Mouse (Mus musculus): Measurements from ENCODE around the gene Zfp207. TPM values are rescaled to one million over a fixed set of nuclear protein-coding genes. Genes with fewer than 3 reads are reported as not detected.

The Zfp207 gene
- polyA plus RNA-seq, 1 experiment from 2014 or later, result 143 TPM

DNA sequence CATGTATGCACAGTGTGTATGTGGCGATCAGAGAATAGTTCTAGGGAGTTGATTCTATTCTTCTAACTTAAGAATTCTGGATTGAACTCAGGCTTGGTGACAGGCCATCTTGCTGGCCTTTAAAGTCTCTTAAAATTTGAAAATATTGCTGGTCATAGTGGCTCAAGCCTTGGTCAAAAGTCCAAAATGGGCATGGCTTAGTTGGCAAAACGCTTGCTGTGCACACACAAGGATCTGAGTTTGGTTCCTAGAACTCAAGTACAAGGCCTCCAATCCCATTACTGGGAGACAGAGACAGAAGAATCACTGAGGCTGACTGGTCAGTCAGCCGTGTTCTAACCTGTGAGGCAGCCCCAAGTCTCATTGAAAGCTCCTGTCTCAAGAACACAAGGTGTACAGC lies 63.8 kb downstream of the Zfp207 start:
- H3K27me3 ChIP-seq (replicated peaks), result no peaks in the 10 kb centered on the region
- H3K9me3 ChIP-seq (replicated peaks), result no peaks in the 10 kb centered on the region
- no peak overlapping the region for H3K4me2 ChIP-seq
- H3K4me3 ChIP-seq, result no peak overlapping the region
- 90% methylated on average over 3 of the region's 3 CpGs for WGBS (ENCODE audit: insufficient replicate concordance)
- peaks cover 94% of the 10 kb centered on the region for H3K36me3 ChIP-seq
- no peak overlapping the region for H3K9ac ChIP-seq
- no peak overlapping the region for H3K27ac ChIP-seq
- no peaks in the 10 kb centered on the region for H3K4me1 ChIP-seq
- ATAC-seq, result no peak

DNA sequence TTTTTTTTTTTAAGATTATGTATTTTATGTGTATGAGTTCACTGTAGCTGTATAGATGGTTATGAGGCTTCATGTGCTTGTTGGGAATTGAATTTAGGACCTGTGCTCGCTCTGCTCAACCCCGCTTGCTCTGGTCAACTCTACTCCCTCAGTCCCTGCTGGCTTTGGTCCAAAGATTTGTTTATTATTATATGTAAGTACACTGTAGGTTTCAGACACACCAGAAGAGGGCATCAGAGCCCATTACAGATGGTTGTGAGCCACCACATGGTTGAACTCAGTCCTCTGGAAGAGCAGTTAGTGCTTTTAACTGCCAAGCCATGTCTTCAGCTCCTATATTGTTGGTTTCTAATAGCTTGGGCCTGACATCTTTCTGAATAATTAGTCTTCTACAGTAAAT lies 66.8 kb downstream of the Zfp207 start:
- H3K4me2 ChIP-seq, result no peak overlapping the region
- no peaks in the 10 kb centered on the region for H3K27me3 ChIP-seq (replicated peaks)
- peaks cover 95% of the 10 kb centered on the region for H3K36me3 ChIP-seq
- no peak overlapping the region for H3K4me3 ChIP-seq
- WGBS (ENCODE audit: insufficient replicate concordance), result 90% methylated on average over 2 of the region's 2 CpGs
- H3K9ac ChIP-seq, result no peak overlapping the region
- H3K27ac ChIP-seq, result no peak overlapping the region
- ATAC-seq, result no peak
- H3K9me3 ChIP-seq (replicated peaks), result no peaks in the 10 kb centered on the region
- peaks cover 8% of the 10 kb centered on the region; the same call in 1 of the 2 replicates for H3K4me1 ChIP-seq

DNA sequence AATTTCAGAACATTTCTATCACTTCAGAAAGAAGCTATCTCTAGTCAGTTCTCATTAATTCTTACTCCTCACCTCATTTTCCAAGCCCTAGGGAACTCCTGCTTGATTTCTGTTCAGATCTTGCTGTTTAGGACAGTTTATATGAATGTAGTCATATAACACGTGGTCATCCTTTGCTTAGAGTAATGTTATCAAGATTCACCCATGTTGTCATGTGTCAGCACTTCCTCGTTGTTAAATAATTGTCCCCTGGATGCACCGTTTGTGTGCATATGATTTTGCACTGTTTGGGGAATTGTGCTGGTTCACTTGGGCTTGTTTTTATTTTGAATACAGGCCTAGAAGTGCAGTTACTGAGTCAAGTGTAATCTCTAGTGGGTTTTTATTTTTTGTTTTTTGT lies 69.2 kb downstream of the Zfp207 start:
- H3K27ac ChIP-seq, result no peak overlapping the region
- WGBS (ENCODE audit: insufficient replicate concordance), result 45% methylated on average over 3 of the region's 3 CpGs
- no peak overlapping the region for H3K9ac ChIP-seq
- no peaks in the 10 kb centered on the region for H3K27me3 ChIP-seq (replicated peaks)
- no peaks in the 10 kb centered on the region for H3K9me3 ChIP-seq (replicated peaks)
- H3K4me2 ChIP-seq, result no peak overlapping the region
- peaks cover 8% of the 10 kb centered on the region; the same call in 1 of the 2 replicates for H3K4me1 ChIP-seq
- ATAC-seq, result no peak
- no peak overlapping the region for H3K4me3 ChIP-seq
- H3K36me3 ChIP-seq, result peaks cover 96% of the 10 kb centered on the region

DNA sequence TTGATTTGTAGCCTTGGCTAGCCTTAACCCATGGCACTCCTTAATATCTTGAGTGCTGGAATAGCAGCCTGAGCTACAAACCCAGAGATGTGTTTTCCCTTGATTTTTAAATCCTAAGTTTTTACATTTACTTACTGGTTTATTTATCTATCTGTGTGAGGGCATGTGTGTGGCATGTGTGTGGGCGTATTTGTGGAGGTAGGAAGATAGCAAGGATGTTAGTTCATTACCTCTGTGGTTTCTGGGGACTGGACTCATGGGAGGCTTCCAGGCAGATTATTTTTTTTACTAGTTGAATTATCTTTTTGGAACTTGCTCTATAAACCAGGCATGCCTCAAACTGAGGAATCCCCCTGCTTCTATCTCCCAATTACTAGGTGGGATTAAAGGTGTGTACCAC lies 70.1 kb downstream of the Zfp207 start:
- no peak overlapping the region for H3K4me3 ChIP-seq
- H3K4me2 ChIP-seq, result no peak overlapping the region
- WGBS (ENCODE audit: insufficient replicate concordance), result 64% methylated on average over 1 of the region's 1 CpGs
- peaks cover 96% of the 10 kb centered on the region for H3K36me3 ChIP-seq
- H3K9ac ChIP-seq, result no peak overlapping the region
- H3K9me3 ChIP-seq (replicated peaks), result no peaks in the 10 kb centered on the region
- no peak overlapping the region for H3K27ac ChIP-seq
- H3K27me3 ChIP-seq (replicated peaks), result no peaks in the 10 kb centered on the region
- no peak for ATAC-seq
- peaks cover 8% of the 10 kb centered on the region; the same call in 1 of the 2 replicates for H3K4me1 ChIP-seq

Other genes with a start within 250 kb of the Zfp207 start
- gene Tefm, start 241.1 kb upstream of the Zfp207 start, polyA plus RNA-seq (2016; fragmentation: Nextera tagmentation; extraction: Ambion mirVana), result 18.2 and 22.4 TPM in 2 replicates
- gene Adap2, start 229.2 kb upstream of the Zfp207 start, polyA plus RNA-seq (2016; fragmentation: Nextera tagmentation; extraction: Ambion mirVana), result 2.7 and 2.8 TPM in 2 replicates
- gene Rnf135, start 199.4 kb upstream of the Zfp207 start, polyA plus RNA-seq (2016; fragmentation: Nextera tagmentation; extraction: Ambion mirVana), result 4.2 and 5.0 TPM in 2 replicates
- gene Rhot1, start 174.3 kb upstream of the Zfp207 start, polyA plus RNA-seq (2016; fragmentation: Nextera tagmentation; extraction: Ambion mirVana), result 36.7 and 36.9 TPM in 2 replicates
- gene Rhbdl3, start 82.4 kb upstream of the Zfp207 start, polyA plus RNA-seq (2016; fragmentation: Nextera tagmentation; extraction: Ambion mirVana), result 0.18 and 0.29 TPM in 2 replicates
- gene 5730455P16Rik, start 5.2 kb upstream of the Zfp207 start, polyA plus RNA-seq (2016; fragmentation: Nextera tagmentation; extraction: Ambion mirVana), result 11.3 and 12.0 TPM in 2 replicates
- 228 and 233 TPM in 2 replicates for gene Psmd11, start 45.3 kb downstream of the Zfp207 start, polyA plus RNA-seq (2016; fragmentation: Nextera tagmentation; extraction: Ambion mirVana)
- gene Cdk5r1, start 93.7 kb downstream of the Zfp207 start, polyA plus RNA-seq (2016; fragmentation: Nextera tagmentation; extraction: Ambion mirVana), result 0.62 and 0.75 TPM in 2 replicates

Measured in liver, embryonic 12.5 days (tissue).